Mouse (Mus musculus) brain, embryonic 14.5 days (tissue): ENCODE measurements around the gene Tmem60.

ENCODE experiments used
- CTCF ChIP-seq: fragments of 200-500 bp; IDR thresholded peaks from 2 replicates; pipeline ENCODE4 v1.5.1; 2012; ENCODE audit warnings: inconsistent platforms, mild to moderate bottlenecking, moderate library complexity, borderline replicate concordance; ENCODE audit not compliant: insufficient read depth, insufficient read length; ENCODE audit errors: extremely low read depth
- POLR2A ChIP-seq: fragments of 200-500 bp; IDR thresholded peaks from 2 replicates; pipeline ENCODE4 v1.6.1; 2012; ENCODE audit warnings: mild to moderate bottlenecking, inconsistent platforms, borderline replicate concordance; ENCODE audit not compliant: poor library complexity, insufficient read depth, insufficient read length, severe bottlenecking; ENCODE audit errors: extremely low read depth

GRCm38 (mm10) chr5:20930430-20930829, 48.4 kb downstream of the Tmem60 start:
- TF ChIP-seq CTCF, result no peak
- TF ChIP-seq POLR2A, result no peak
